Mouse (Mus musculus) ES-CJ7 (cell line): Measurements from ENCODE around the gene Arhgef15.
"Not testable (repeated sequence)": the region's sequence is repeated elsewhere in the genome, so short reads cannot be mapped to it uniquely, and the experiment has no call there.

ENCODE experiments used
- DNase-seq: peaks from one replicate; pipeline ENCODE4 v3.0.0; 2011; ENCODE audit warnings: low read depth, low spot score

The Arhgef15 gene

DNA sequence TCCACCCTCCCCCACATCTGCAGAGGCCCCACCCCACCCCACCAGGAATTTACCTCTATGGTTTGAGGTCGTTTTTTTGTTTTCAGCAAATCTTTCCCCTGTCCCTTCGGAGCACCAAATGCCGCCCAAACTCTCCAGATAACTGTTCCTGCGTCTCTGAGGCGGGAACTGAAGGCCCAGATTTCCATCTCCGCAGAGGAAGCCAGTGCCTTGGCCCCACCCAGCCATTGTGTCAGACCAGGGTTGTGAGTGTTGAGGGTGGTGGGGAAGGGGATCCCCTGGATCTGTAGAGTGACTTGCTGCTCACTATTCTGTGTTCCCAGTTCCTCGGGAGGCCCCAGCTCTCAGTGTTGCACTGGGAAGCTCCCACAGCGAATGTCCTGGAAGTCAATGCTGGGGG lies at the start of gene Arhgef15:
Arhgef15 (minus strand) TSS at position 173 of the 400 bp plus-strand sequence.
- no peak for DNase-seq

- not testable (repeated sequence) for DNase-seq
Observed at GRCm38 (mm10) chr11:69006575-69006974, 49.3 kb upstream of the Arhgef15 start.

GRCm38 (mm10) chr11:69005193-69005592 lies 47.9 kb upstream of the Arhgef15 start:
- DNase-seq = no peak

DNA sequence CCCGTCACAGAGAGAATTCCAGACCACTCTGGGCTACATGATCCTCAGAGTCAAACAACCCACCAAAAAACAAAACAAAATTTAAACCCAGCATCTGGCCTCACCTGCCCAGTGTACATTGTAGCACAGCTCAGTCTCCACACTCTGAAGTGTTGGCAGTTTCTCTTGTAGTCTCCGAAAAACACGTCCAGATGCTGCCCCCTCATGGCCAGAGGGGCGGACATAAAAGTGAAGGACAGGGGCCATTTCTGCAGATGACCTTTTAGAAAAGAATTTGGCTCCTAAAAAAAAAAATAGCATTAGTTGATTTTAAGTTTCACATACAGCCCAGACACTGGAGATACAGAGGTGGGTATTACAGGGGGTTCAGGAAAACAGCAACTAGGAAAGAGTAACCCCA lies 46.3 kb upstream of the Arhgef15 start:
- no peak for DNase-seq

- DNase-seq = not testable (repeated sequence)
Observed at GRCm38 (mm10) chr11:69002782-69003181, 45.5 kb upstream of the Arhgef15 start.

GRCm38 (mm10) chr11:68997080-68997479 lies 39.8 kb upstream of the Arhgef15 start:
- DNase-seq = no peak

DNA sequence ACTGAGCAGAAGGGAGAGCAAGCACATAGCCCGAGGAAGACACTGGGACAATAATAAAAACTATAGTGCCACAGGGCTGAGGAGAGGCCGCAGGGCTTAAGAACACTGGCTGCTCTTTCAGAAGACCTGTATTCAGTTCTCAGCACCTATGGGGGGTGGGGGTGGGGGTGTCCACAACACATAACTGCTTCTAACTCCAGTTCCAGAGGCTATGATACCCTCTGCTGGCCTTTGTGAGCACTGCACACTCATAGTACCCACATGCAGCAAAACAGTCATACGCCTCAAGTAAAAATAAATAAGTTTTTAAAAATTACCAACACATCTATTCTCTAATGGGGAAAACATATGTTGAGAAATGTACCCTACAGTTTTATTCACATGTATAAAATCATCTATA lies 37.1 kb upstream of the Arhgef15 start:
- peak; percentile 51 for DNase-seq

GRCm38 (mm10) chr11:68993122-68993521 lies 35.8 kb upstream of the Arhgef15 start:
- DNase-seq = no peak

DNA sequence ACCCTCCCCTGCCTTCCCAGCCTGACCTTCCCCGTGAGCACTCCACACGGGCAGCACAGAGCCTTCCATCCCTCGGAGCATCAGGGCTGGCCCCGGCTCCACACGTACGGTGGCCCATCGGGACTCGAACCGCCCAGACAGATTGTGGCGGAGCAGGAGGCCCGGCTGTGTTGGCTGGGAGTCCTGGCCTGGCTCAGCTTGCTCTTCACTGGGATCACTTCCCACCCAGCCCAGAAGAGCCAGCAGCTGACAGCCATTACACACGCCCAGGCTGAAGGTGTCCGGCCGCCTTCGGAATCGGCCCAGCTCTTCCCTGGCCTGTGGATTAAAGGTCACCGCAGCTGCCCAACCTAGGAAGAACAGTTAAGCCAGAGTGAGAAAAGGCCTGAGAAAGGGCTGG lies 31.1 kb upstream of the Arhgef15 start:
- no peak for DNase-seq

DNA sequence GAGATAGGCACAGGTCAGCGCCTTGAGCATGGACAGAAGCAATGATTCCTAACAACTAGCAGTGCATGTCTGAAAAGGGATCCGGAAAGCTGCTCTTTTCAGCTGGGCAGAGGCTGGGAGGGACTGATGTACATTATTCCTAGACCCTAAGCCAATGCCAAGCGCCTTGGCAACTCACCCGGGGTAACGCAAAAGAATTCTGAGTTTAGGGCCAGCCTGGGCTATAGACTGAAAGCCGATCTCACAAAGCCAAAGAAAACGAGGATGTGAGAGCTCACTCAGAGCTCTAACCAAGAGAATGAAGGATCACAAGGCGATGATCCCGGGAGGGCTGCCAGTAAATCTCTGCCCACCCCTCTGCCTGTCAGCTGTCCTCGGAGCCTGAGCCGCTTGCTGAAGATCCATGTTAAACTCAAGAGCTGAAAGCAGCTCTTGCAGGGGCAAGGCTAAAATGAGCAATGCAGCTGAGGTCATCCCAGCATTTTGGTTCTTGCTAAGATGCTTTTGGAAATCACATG lies 30.1 kb upstream of the Arhgef15 start:
- no peak for DNase-seq

- peak; percentile 88 for DNase-seq
Observed at GRCm38 (mm10) chr11:68982639-68983369, 25.5 kb upstream of the Arhgef15 start.

DNA sequence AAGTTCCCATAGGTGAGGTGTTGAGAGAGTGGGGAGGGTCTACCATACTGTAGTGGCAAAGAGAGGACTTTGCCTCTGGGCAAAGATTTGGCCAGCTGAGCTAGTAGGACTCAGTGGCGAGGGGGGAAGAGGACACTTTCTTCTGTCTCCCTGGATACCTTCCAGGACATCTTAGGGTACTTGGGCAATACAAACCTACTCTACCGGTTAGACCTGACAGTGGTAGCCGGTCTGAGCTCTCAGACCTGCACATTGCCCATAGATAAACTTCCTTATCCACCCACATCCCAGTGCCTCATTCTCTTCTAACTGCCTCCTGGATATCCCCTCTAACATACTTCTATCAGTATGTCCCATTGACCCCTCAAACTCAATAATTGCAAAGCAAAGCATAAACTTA lies 23.6 kb upstream of the Arhgef15 start:
- no peak for DNase-seq

GRCm38 (mm10) chr11:68979320-68979733 lies 22.0 kb upstream of the Arhgef15 start:
- no peak for DNase-seq

- no peak for DNase-seq
Observed at GRCm38 (mm10) chr11:68975601-68976000, 18.3 kb upstream of the Arhgef15 start.

- DNase-seq = no peak
Observed at GRCm38 (mm10) chr11:68975085-68975484, 17.8 kb upstream of the Arhgef15 start, which contains the start of gene Rangrf. TSS of gene Rangrf (minus strand) at chr11:68975185.

- no peak for DNase-seq
Observed at GRCm38 (mm10) chr11:68974059-68974450, 16.8 kb upstream of the Arhgef15 start.

DNA sequence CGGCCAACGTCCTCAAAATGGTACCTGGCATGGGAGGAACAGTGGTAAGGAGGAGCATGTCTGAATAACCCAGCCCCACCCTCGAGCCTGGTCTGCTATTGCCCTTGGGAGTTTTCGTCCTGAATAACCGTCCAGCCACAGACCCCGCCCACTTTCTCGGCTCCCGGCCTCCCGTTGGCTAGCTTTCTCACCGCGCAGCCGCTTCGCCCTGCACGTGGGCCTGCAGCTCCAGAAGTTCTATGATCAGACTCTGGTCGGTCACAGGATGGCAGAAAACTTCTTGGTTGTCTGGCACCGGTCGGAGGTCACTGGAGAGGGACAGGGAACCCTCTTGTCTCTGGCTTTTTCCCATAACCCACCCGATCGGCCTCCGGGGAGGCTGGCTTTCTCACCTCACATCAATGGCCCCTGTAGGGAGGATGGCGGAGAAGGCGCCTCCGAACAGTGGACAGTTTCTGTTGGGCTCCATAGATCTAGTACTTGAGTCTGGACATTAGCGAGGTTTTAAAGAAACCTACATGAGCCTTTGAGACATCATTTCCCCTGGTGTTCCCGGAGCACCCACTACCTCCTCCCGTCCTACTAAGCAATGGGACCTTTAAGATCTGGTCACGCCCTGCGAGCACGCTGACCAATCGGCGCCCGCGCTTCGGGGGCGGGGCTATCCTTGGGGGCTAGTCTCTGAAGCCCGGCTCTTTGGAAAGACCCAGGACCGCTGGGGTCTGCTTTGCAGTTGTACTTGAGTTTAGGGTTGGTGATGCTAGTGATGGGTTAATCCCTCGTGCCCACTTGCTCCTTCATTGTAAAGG lies 16.2 kb upstream of the Arhgef15 start:
- DNase-seq = peak; percentile 94

GRCm38 (mm10) chr11:68970232-68970631 lies 13.0 kb upstream of the Arhgef15 start:
- DNase-seq = no peak

- DNase-seq = no peak
Observed at GRCm38 (mm10) chr11:68968752-68969151, 11.5 kb upstream of the Arhgef15 start.

DNA sequence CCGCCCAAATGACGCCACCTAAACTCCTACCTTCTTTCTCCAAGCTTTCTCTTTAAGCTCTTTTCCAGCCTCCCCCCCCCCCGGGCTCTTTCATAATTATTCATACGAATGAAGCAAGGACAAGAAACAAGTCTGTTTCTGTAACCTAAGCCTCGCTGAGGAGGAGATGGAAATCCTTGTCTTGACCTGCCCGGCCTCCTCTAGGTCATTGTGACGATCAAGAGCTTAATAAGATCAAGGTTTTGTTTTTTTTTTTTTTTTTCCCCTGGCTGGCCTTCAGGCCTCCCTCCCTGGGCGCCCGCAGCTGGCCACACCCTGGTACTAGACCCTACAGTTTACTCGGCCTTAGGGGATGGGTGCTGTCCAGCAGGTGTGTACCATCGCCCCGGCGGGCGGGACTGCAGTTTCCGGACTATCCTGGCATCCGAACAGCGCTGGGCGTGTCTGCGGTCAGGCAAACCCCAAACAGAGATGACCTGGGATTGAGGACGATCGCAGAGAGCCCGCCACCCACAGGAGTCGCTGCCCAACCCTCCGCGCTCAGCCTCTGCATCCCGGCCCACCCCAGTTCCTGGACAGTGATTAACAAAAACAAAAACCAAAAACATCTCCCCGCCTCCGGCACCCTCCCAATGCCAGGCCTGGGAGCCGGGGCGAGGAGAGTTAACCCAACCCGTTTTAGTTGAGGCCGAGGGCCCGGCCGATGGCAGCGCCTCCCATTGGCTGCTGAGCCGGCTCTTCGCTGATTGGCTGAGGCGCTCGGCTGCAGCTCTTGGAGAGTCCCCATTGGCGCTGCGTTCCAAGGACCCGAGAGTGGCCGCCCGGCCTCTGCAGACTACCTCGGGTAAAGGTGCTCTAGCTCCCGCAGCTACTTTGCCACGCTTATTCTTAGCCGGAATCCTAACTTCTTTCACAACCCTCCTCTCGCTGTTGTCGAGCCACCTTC lies 10.3 kb upstream of the Arhgef15 start, which contains the start of gene Slc25a35:
Slc25a35 (plus strand) TSS at position 795 of the 946 bp plus-strand sequence.
- DNase-seq = peak; percentile 88

DNA sequence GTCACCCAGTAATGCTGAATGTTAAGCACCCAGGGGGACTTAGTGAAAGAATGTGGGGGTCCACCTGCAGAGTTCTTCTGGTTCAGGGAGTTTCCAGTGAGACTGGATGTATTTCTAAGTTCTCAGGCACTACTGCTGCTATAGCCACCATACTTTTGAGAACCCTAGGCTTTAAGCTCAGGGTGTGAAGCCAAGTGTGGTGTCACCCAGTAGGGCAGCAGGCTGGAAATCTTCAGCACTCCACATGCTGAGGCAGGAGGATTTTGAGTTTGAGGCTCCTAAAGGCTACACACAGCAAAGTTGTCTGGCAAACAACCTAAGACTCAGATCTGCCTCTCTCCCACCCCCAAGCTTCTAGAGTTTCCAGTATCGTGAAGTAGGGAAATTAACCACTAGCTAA lies 9.3 kb upstream of the Arhgef15 start:
- no peak for DNase-seq
